Mouse (Mus musculus) heart, embryonic 12.5 days (tissue): Measurements from ENCODE around the gene Ptgdr2. TPM values are rescaled to one million over a fixed set of nuclear protein-coding genes. Genes with fewer than 3 reads are reported as not detected.

Experiments used
- ATAC-seq: fragments of 200-750 bp; cut with Nextera tagmentation; 2 replicates; pipeline ENCODE4 v1.8.0; 2017; ENCODE audit warnings: moderate TSS enrichment, moderate library complexity; ENCODE audit not compliant: insufficient number of reproducible peaks, low FRiP score
- H3K27ac ChIP-seq: fragments of 300-500 bp; sonication (generic); 2 replicates; pipeline ENCODE4 v1.5.1; 2016; ENCODE audit warnings: mild to moderate bottlenecking, moderate library complexity; ENCODE audit not compliant: poor library complexity, severe bottlenecking
- H3K27me3 ChIP-seq: fragments of 300-500 bp; sonication (generic); replicated peaks from 2 replicates; pipeline ENCODE4 v1.6.1; 2016; ENCODE audit warnings: mild to moderate bottlenecking, moderate library complexity
- H3K36me3 ChIP-seq: fragments of 300-500 bp; sonication (generic); 2 replicates; pipeline ENCODE4 v1.6.1; 2016; ENCODE audit warnings: mild to moderate bottlenecking, moderate library complexity
- H3K4me1 ChIP-seq: fragments of 300-500 bp; sonication (generic); replicated peaks from 2 replicates; pipeline ENCODE4 v1.6.1; 2016; ENCODE audit warnings: mild to moderate bottlenecking
- H3K4me2 ChIP-seq: fragments of 300-500 bp; sonication (generic); 2 replicates; pipeline ENCODE4 v1.6.1; 2016; ENCODE audit warnings: mild to moderate bottlenecking, moderate library complexity
- H3K4me3 ChIP-seq: fragments of 300-500 bp; sonication (generic); 2 replicates; pipeline ENCODE4 v1.5.1; 2016; ENCODE audit warnings: mild to moderate bottlenecking
- H3K9ac ChIP-seq: fragments of 300-500 bp; sonication (generic); 2 replicates; pipeline ENCODE4 v1.6.1; 2016; ENCODE audit warnings: mild to moderate bottlenecking, moderate library complexity
- H3K9me3 ChIP-seq: fragments of 300-500 bp; sonication (generic); replicated peaks from 2 replicates; pipeline ENCODE4 v1.6.1; 2016; ENCODE audit warnings: mild to moderate bottlenecking, moderate library complexity
- WGBS: fragments of 180-500 bp; shearing (Covaris S2); methylation state at CpG from one replicate; pipeline ENCODE4 v1.1.7; 2016; 5-methylcytosine and 5-hydroxymethylcytosine counted together
- polyA plus RNA-seq: library from polyadenylated mRNA; unstranded; fragments of >200 nt; fragmentation: Nextera tagmentation; extraction: Ambion mirVana; gene quantifications from 2 replicates; pipeline ENCODE4 v1.2.1, GENCODE M21; 2016

Gene Ptgdr2
- polyA plus RNA-seq, 1 experiment from 2014 or later = not detected

- peaks cover 44% of the 10 kb centered on the region for H3K36me3 ChIP-seq
Observed at GRCm38 (mm10) chr19:10907891-10908290, 29.1 kb upstream of the Ptgdr2 start.

GRCm38 (mm10) chr19:10909087-10909721, 27.8 kb upstream of the Ptgdr2 start:
- peaks cover 32% of the 10 kb centered on the region for H3K36me3 ChIP-seq
- peaks cover 60% of the 10 kb centered on the region for H3K4me1 ChIP-seq
- H3K9me3 ChIP-seq = no peaks in the 10 kb centered on the region
- 34% methylated on average over 6 of the region's 6 CpGs for WGBS
- ATAC-seq = no peak
- peak overlapping the region; percentile 78 for H3K27ac ChIP-seq
- peak overlapping the region; percentile 27; the same call in 1 of the 2 replicates for H3K9ac ChIP-seq
- no peak overlapping the region for H3K4me3 ChIP-seq
- H3K4me2 ChIP-seq = no peak overlapping the region
- H3K27me3 ChIP-seq = no peaks in the 10 kb centered on the region

More at GRCm38 (mm10) chr19:10907891-10908290, 29.1 kb upstream of the Ptgdr2 start:
- H3K4me1 ChIP-seq = peaks cover 59% of the 10 kb centered on the region
- no peaks in the 10 kb centered on the region for H3K9me3 ChIP-seq
- 0 out of 2 replicates have a peak overlapping the region, but pooled peaks have one; percentile 78 for H3K27ac ChIP-seq
- no peak for ATAC-seq
- no peak overlapping the region for H3K4me2 ChIP-seq
- no peak overlapping the region for H3K9ac ChIP-seq
- H3K4me3 ChIP-seq = no peak overlapping the region
- H3K27me3 ChIP-seq = no peaks in the 10 kb centered on the region
- 45% methylated on average over 3 of the region's 3 CpGs for WGBS

GRCm38 (mm10) chr19:10914291-10914690, 22.7 kb upstream of the Ptgdr2 start:
- H3K27ac ChIP-seq = peak overlapping the region; percentile 72
- peaks cover 37% of the 10 kb centered on the region for H3K4me1 ChIP-seq
- ATAC-seq = 0 out of 2 replicates have a peak, but pooled peaks have one; percentile 34
- 33% methylated on average over 7 of the region's 7 CpGs for WGBS
- H3K9me3 ChIP-seq = no peaks in the 10 kb centered on the region
- H3K9ac ChIP-seq = no peak overlapping the region
- 0 out of 2 replicates have a peak overlapping the region, but pooled peaks have one; percentile 10 for H3K4me2 ChIP-seq
- H3K36me3 ChIP-seq = no peaks in the 10 kb centered on the region
- no peak overlapping the region for H3K4me3 ChIP-seq
- no peaks in the 10 kb centered on the region for H3K27me3 ChIP-seq

- 68% methylated on average over 2 of the region's 2 CpGs for WGBS
- H3K27ac ChIP-seq = peak overlapping the region; percentile 72
- H3K36me3 ChIP-seq = no peaks in the 10 kb centered on the region
- H3K9me3 ChIP-seq = no peaks in the 10 kb centered on the region
- H3K9ac ChIP-seq = no peak overlapping the region
- H3K4me1 ChIP-seq = peaks cover 32% of the 10 kb centered on the region
- no peak for ATAC-seq
- H3K27me3 ChIP-seq = no peaks in the 10 kb centered on the region
- no peak overlapping the region for H3K4me3 ChIP-seq
- H3K4me2 ChIP-seq = 0 out of 2 replicates have a peak overlapping the region, but pooled peaks have one; percentile 10
Observed at GRCm38 (mm10) chr19:10914870-10915269, 22.1 kb upstream of the Ptgdr2 start.

- H3K4me1 ChIP-seq = peaks cover 32% of the 10 kb centered on the region
- H3K4me2 ChIP-seq = no peak overlapping the region
- no peak overlapping the region for H3K9ac ChIP-seq
- ATAC-seq = no peak
- WGBS = 40% methylated on average over 5 of the region's 5 CpGs
- no peak overlapping the region for H3K4me3 ChIP-seq
- H3K36me3 ChIP-seq = no peaks in the 10 kb centered on the region
- no peaks in the 10 kb centered on the region for H3K27me3 ChIP-seq
- H3K9me3 ChIP-seq = no peaks in the 10 kb centered on the region
- H3K27ac ChIP-seq = no peak overlapping the region
Observed at GRCm38 (mm10) chr19:10916506-10916905, 20.5 kb upstream of the Ptgdr2 start.

- H3K4me2 ChIP-seq = no peak overlapping the region
- H3K4me3 ChIP-seq = no peak overlapping the region
- peaks cover 29% of the 10 kb centered on the region for H3K4me1 ChIP-seq
- no peaks in the 10 kb centered on the region for H3K36me3 ChIP-seq
- WGBS = 80% methylated on average over 10 of the region's 10 CpGs
- ATAC-seq = no peak
- H3K27ac ChIP-seq = no peak overlapping the region
- no peaks in the 10 kb centered on the region for H3K9me3 ChIP-seq
- H3K27me3 ChIP-seq = no peaks in the 10 kb centered on the region
- no peak overlapping the region for H3K9ac ChIP-seq
Observed at GRCm38 (mm10) chr19:10918321-10918991, 18.5 kb upstream of the Ptgdr2 start.

- Histone ChIP-seq H3K9ac (no peak within 1 kb of the TSS), H3K4me2 (no peak within 1 kb of the TSS), H3K36me3 (no peaks in the 10 kb centered on the region), H3K9me3 (no peaks in the 10 kb centered on the region), H3K27me3 (no peaks in the 10 kb centered on the region), H3K27ac (no peak within 1 kb of the TSS), H3K4me3 (no peak within 1 kb of the TSS), H3K4me1 (peaks cover 15% of the 10 kb centered on the region)
- 56% methylated on average over 2 of the region's 2 CpGs for WGBS
- ATAC-seq = no peak
Observed at GRCm38 (mm10) chr19:10920532-10920931, 16.4 kb upstream of the Ptgdr2 start, which contains the start of gene Zp1. Gene Zp1, minus strand, starts transcription at chr19:10920632.

GRCm38 (mm10) chr19:10921058-10921457, 15.9 kb upstream of the Ptgdr2 start:
- Histone ChIP-seq H3K4me3 (no peak overlapping the region), H3K4me1 (peaks cover 20% of the 10 kb centered on the region), H3K36me3 (no peaks in the 10 kb centered on the region), H3K9ac (no peak overlapping the region), H3K27ac (no peak overlapping the region), H3K27me3 (no peaks in the 10 kb centered on the region), H3K9me3 (no peaks in the 10 kb centered on the region), H3K4me2 (no peak overlapping the region)
- ATAC-seq = no peak
- WGBS = 66% methylated on average over 3 of the region's 3 CpGs

- Histone ChIP-seq H3K9me3 (0 out of 2 replicates have a peak, but pooled peaks cover 3% of the 10 kb centered on the region), H3K4me3 (no peak overlapping the region), H3K4me2 (no peak overlapping the region), H3K27ac (no peak overlapping the region), H3K4me1 (peaks cover 12% of the 10 kb centered on the region), H3K27me3 (no peaks in the 10 kb centered on the region), H3K36me3 (no peaks in the 10 kb centered on the region), H3K9ac (no peak overlapping the region)
- no peak for ATAC-seq
- 43% methylated on average over 4 of the region's 4 CpGs for WGBS
Observed at GRCm38 (mm10) chr19:10924220-10924619, 12.7 kb upstream of the Ptgdr2 start.

- Histone ChIP-seq H3K27me3 (no peaks in the 10 kb centered on the region), H3K4me1 (peaks cover 12% of the 10 kb centered on the region)
Observed at GRCm38 (mm10) chr19:10926123-10926621, 10.8 kb upstream of the Ptgdr2 start.

GRCm38 (mm10) chr19:10926666-10927065, 10.3 kb upstream of the Ptgdr2 start:
- no peak overlapping the region for H3K4me3 ChIP-seq
- 33% methylated on average over 4 of the region's 4 CpGs for WGBS
- ATAC-seq = no peak
- H3K9me3 ChIP-seq = 0 out of 2 replicates have a peak, but pooled peaks cover 3% of the 10 kb centered on the region
- peaks cover 12% of the 10 kb centered on the region for H3K4me1 ChIP-seq
- H3K27me3 ChIP-seq = no peaks in the 10 kb centered on the region
- no peaks in the 10 kb centered on the region for H3K36me3 ChIP-seq
- 0 out of 2 replicates have a peak overlapping the region, but pooled peaks have one; percentile 47 for H3K27ac ChIP-seq
- H3K9ac ChIP-seq = no peak overlapping the region
- H3K4me2 ChIP-seq = no peak overlapping the region

More at GRCm38 (mm10) chr19:10926123-10926621, 10.8 kb upstream of the Ptgdr2 start:
- Histone ChIP-seq H3K4me2 (no peak overlapping the region), H3K27ac (no peak overlapping the region), H3K4me3 (no peak overlapping the region), H3K36me3 (no peaks in the 10 kb centered on the region), H3K9me3 (0 out of 2 replicates have a peak, but pooled peaks cover 3% of the 10 kb centered on the region), H3K9ac (no peak overlapping the region)
- 64% methylated on average over 6 of the region's 6 CpGs for WGBS
- no peak for ATAC-seq
